Mouse (Mus musculus) kidney, adult 2 months (tissue): Measurements from ENCODE around the gene 4930469K13Rik. TPM values are rescaled to one million over a fixed set of nuclear protein-coding genes. Genes with fewer than 3 reads are reported as not detected.

Experiments
- DNase-seq: peaks from one replicate; pipeline ENCODE4 v3.0.0; 2021
- H3K27ac ChIP-seq: fragments of 200-500 bp; 2 replicates; pipeline ENCODE4 v1.5.1; 2012; ENCODE audit warnings: low read depth, low read length, control low read depth, inconsistent platforms; ENCODE audit not compliant: insufficient read depth
- H3K27me3 ChIP-seq: fragments of 200-500 bp; replicated peaks from 2 replicates; pipeline ENCODE4 v1.6.1; 2012; ENCODE audit warnings: mild to moderate bottlenecking, moderate library complexity, low read length, inconsistent platforms; ENCODE audit not compliant: control insufficient read depth, insufficient read depth
- H3K36me3 ChIP-seq: fragments of 200-500 bp; 2 replicates; pipeline ENCODE4 v1.6.1; 2012; ENCODE audit warnings: mild to moderate bottlenecking, moderate library complexity, low read length, inconsistent platforms; ENCODE audit not compliant: control insufficient read depth, insufficient read depth
- H3K4me1 ChIP-seq: fragments of 200-500 bp; 2 replicates; pipeline ENCODE4 v1.6.1; 2011; ENCODE audit warnings: low read length; ENCODE audit not compliant: control insufficient read depth, insufficient read depth
- H3K4me3 ChIP-seq: fragments of 200-500 bp; 2 replicates; pipeline ENCODE4 v1.5.1; 2011; ENCODE audit warnings: mild to moderate bottlenecking, low read depth, low read length, control low read depth; ENCODE audit not compliant: insufficient read depth
- CTCF ChIP-seq: fragments of 200-500 bp; conservative IDR thresholded peaks from 2 replicates; pipeline ENCODE4 v1.5.1; 2011; ENCODE audit warnings: low read depth, mild to moderate bottlenecking, control low read depth, low read length, moderate library complexity, mixed read lengths; ENCODE audit not compliant: insufficient read depth, insufficient read length
- POLR2A ChIP-seq: fragments of 200-500 bp; IDR thresholded peaks from one replicate; pipeline ENCODE4 v1.6.1; 2011; ENCODE audit warnings: low read depth, low read length, control low read depth
- WGBS: fragments of 180-500 bp; shearing (Covaris S2); methylation state at CpG from one replicate; pipeline ENCODE4 v1.1.7; 2018; 5-methylcytosine and 5-hydroxymethylcytosine counted together
- polyA plus RNA-seq: library from polyadenylated mRNA; depleted of rRNA; stranded (reverse); fragments of >200 nt; gene quantifications from 2 replicates; pipeline ENCODE4 v1.2.3, GENCODE M21; 2012; rRNA removed

4930469K13Rik gene
- polyA plus RNA-seq, 1 experiment, result 3.5 TPM

DNA sequence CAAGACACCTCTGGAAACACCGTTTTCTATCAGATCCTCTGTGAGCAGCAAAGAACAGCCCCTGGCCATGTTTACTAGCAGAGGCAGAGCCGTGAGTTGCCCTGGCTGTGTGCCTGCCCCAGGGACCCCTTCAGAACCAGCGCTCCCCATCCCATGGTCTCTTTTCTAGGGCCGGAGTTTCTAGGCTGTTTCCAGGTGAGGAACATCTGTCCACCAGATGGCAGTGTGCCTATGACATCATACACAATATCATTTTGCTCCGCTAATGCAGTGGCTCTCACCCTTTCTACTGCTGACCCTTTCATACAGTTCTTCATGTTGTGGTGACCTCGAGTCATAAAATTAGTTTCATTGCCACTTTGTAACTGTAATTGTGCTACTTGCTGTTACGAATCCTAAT lies 169.7 kb downstream of the 4930469K13Rik start:
- Histone ChIP-seq H3K27me3 (no peaks in the 10 kb centered on the region), H3K4me3 (no peak overlapping the region), H3K36me3 (no peaks in the 10 kb centered on the region), H3K4me1 (no peaks in the 10 kb centered on the region), H3K27ac (no peak overlapping the region)
- TF ChIP-seq CTCF, result peak; percentile 59
- TF ChIP-seq POLR2A, result no peak
- WGBS, result 22% methylated on average over 7 of the region's 7 CpGs
- DNase-seq, result peak; percentile 35

GRCm38 (mm10) chr11:33927836-33928235 lies 170.5 kb downstream of the 4930469K13Rik start:
- no peak for DNase-seq
- H3K4me1 ChIP-seq, result no peaks in the 10 kb centered on the region
- H3K4me3 ChIP-seq, result no peak overlapping the region
- H3K27ac ChIP-seq, result no peak overlapping the region
- 64% methylated on average over 4 of the region's 4 CpGs for WGBS
- TF ChIP-seq CTCF (no peak), POLR2A (no peak)
- H3K27me3 ChIP-seq, result no peaks in the 10 kb centered on the region
- no peaks in the 10 kb centered on the region for H3K36me3 ChIP-seq

DNA sequence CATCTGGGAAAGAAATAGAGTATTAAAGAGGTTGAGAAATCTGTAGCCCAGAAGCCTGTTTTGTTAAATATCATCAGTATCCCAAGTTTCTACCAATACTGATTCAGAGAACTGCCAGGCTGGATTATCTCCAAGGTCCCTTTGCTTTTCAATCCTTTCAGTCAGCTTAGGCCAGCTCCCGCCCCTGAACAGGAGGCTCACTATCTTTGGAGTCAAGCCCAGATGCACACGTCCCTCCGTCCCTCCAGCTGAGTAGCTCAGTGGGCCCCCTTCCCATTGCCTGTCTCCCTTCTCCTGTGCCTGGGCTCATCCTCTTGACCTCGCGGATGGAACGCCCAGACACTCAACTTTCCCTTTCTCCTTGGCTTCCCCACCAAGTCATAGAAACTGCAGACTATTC lies 171.0 kb downstream of the 4930469K13Rik start:
- no peak overlapping the region for H3K27ac ChIP-seq
- H3K4me1 ChIP-seq, result no peaks in the 10 kb centered on the region
- DNase-seq, result no peak
- no peaks in the 10 kb centered on the region for H3K36me3 ChIP-seq
- WGBS, result 62% methylated on average over 6 of the region's 6 CpGs
- no peak overlapping the region for H3K4me3 ChIP-seq
- TF ChIP-seq POLR2A (no peak), CTCF (no peak)
- H3K27me3 ChIP-seq, result no peaks in the 10 kb centered on the region

DNA sequence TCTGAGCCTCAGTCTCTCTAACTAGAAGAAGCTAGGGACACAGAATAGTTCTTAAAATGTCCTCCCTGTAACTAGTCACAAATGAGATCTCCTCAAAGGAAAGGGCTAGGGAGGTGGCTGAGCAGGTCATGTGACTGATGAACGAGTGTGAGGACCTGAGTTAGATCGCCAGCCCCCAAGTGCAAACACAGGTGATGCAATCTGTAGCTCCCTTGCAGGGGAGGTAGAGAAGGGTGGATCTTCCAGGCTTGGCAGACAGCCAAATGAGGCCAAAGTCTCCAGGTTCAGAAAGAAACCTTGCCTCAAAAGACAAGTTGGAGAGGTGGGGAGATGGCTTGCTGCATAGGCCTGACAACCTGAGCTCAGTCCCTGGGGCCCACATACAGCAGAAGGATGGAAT lies 171.8 kb downstream of the 4930469K13Rik start:
- DNase-seq, result peak; percentile 23

GRCm38 (mm10) chr11:33925778-33926177 lies 172.6 kb downstream of the 4930469K13Rik start:
- Histone ChIP-seq H3K27me3 (no peaks in the 10 kb centered on the region), H3K4me3 (no peak overlapping the region), H3K4me1 (no peaks in the 10 kb centered on the region), H3K36me3 (no peaks in the 10 kb centered on the region), H3K27ac (no peak overlapping the region)
- no peak for TF ChIP-seq POLR2A
- no peak for TF ChIP-seq CTCF
- WGBS, result 74% methylated on average over 8 of the region's 8 CpGs
- DNase-seq, result no peak

More for the DNA sequence above, 171.8 kb downstream of the 4930469K13Rik start:
- H3K4me3 ChIP-seq, result no peak overlapping the region
- WGBS, result 38% methylated on average over 2 of the region's 2 CpGs
- H3K27me3 ChIP-seq, result no peaks in the 10 kb centered on the region
- H3K4me1 ChIP-seq, result no peaks in the 10 kb centered on the region
- TF ChIP-seq POLR2A, result no peak
- no peak for TF ChIP-seq CTCF
- H3K36me3 ChIP-seq, result no peaks in the 10 kb centered on the region
- no peak overlapping the region for H3K27ac ChIP-seq

Other genes with a start within 250 kb of the 4930469K13Rik start
- gene Kcnmb1, start 135.5 kb downstream of the 4930469K13Rik start, polyA plus RNA-seq, result 0.96 and 0.97 TPM in 2 replicates
- gene Kcnip1, start 105.4 kb downstream of the 4930469K13Rik start, polyA plus RNA-seq, result 0.05 TPM in 1 of 2 replicates, not detected in the other
- gene Lcp2, start 51.6 kb downstream of the 4930469K13Rik start, polyA plus RNA-seq, result 0.90 and 3.1 TPM in 2 replicates
- 32.8 and 36.9 TPM in 2 replicates for gene Foxi1, start 109.5 kb upstream of the 4930469K13Rik start, polyA plus RNA-seq
- gene Fam196b, start 216.3 kb upstream of the 4930469K13Rik start, polyA plus RNA-seq, result 0.04 and 0.08 TPM in 2 replicates